16 mouse cellular contexts compared by ENCODE assay signal in the genomic region with DNA sequence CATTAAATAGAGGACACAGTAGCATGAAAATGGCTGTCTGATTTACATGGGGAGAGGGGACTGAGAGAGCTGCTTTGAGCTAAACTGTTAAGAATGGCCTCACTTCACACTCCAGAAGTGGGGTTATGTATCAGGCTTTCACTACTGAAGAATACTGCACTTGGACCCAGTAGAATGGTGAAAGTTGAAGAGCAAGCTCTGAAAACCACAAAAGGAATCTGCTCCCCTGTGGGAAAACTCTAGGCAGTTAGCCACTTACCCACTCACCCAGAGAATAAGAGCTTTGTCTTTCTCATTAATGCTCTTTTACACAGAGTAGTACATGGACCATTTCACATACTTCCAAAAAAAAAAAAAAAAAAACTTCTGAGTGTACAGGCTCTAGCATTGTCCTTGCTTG.
DNase-seq lines count a peak whose midpoint lies in the region; ATAC-seq and TF ChIP-seq lines count a peak whose summit lies in the region.
"Had no signal": no experiment of that assay in that cellular context is flagged by ENCODE, and none has a peak within 500 bp of the region (broad histone marks: within the 10 kb centered on the region; RNA-seq: fewer than 3 reads in every experiment).

No protein-coding gene starts in this region.

- no peaks in the 10 kb centered on the region for H3K9me3 ChIP-seq in midbrain, embryonic 12.5 days
- peaks cover 7% of the 10 kb centered on the region; the same call in 1 of the 2 replicates for H3K9me3 ChIP-seq in midbrain, embryonic 10.5 days (replicated peaks)
- H3K9me3 ChIP-seq in forebrain, postnatal 0 days (ENCODE audit: low read length): 0 out of 2 replicates have a peak, but pooled peaks cover 4% of the 10 kb centered on the region
- no peaks in the 10 kb centered on the region for H3K9me3 ChIP-seq in neural tube, embryonic 15.5 days (replicated peaks)
- no peaks in the 10 kb centered on the region for H3K9me3 ChIP-seq in intestine, postnatal 0 days (ENCODE audit: control insufficient read depth)
- H3K9me3 ChIP-seq: embryonic facial prominence, embryonic 12.5 days had no signal

- H3K9ac ChIP-seq in midbrain, embryonic 12.5 days (replicated peaks): no peak overlapping the region
- no peak overlapping the region for H3K9ac ChIP-seq in forebrain, postnatal 0 days
- no peak overlapping the region for H3K9ac ChIP-seq in neural tube, embryonic 15.5 days (replicated peaks)
- no peak overlapping the region for H3K9ac ChIP-seq in intestine, postnatal 0 days (ENCODE audit: low read depth, low read length)
- H3K9ac ChIP-seq: embryonic facial prominence, embryonic 12.5 days had no signal

- DNase-seq in frontal cortex, adult 2 months (ENCODE audit: extremely low spot score in 1 of 2, low spot score in 1 of 2): no peak
- DNase-seq in midbrain, embryonic 10.5 days (ENCODE audit: low spot score): no peak
- DNase-seq in forebrain, postnatal 0 days: peak; percentile 11
- DNase-seq in ovary, adult 18-20 months (ENCODE audit: low spot score): no peak
- DNase-seq: adrenal gland, adult 8-10 months; B cell, adult 2 months; cerebellum, adult 9-10 months; gastrocnemius, postnatal 10 days; spleen, adult 18-20 months had no signal

- ATAC-seq in frontal cortex, adult (ENCODE audit: low TSS enrichment): peak; percentile 22; the same call in 1 of the 2 replicates
- peak; percentile 31; the same call in 1 of the 2 replicates for ATAC-seq in midbrain, embryonic 12.5 days (ENCODE audit: low FRiP score, low read depth)
- ATAC-seq in forebrain, postnatal 0 days: peak; percentile 51
- peak; percentile 69 for ATAC-seq in neural tube, embryonic 15.5 days (ENCODE audit: low FRiP score)
- no peak for ATAC-seq in intestine, postnatal 0 days
- ATAC-seq: intestine, embryonic 16.5 days had no signal

- no peaks in the 10 kb centered on the region for H3K27me3 ChIP-seq in midbrain, embryonic 12.5 days
- no peaks in the 10 kb centered on the region for H3K27me3 ChIP-seq in midbrain, embryonic 10.5 days (ENCODE audit: low read depth, poor library complexity, severe bottlenecking)
- no peaks in the 10 kb centered on the region for H3K27me3 ChIP-seq in forebrain, postnatal 0 days (ENCODE audit: insufficient read depth, low read length)
- H3K27me3 ChIP-seq in neural tube, embryonic 15.5 days (replicated peaks): no peaks in the 10 kb centered on the region
- no peaks in the 10 kb centered on the region for H3K27me3 ChIP-seq in intestine, postnatal 0 days (replicated peaks; ENCODE audit: control insufficient read depth, insufficient read depth, low read length)
- H3K27me3 ChIP-seq: embryonic facial prominence, embryonic 12.5 days had no signal

- H3K36me3 ChIP-seq in midbrain, embryonic 12.5 days: peaks cover 8% of the 10 kb centered on the region
- H3K36me3 ChIP-seq in midbrain, embryonic 10.5 days: peaks cover 53% of the 10 kb centered on the region
- H3K36me3 ChIP-seq in forebrain, postnatal 0 days (ENCODE audit: insufficient read depth): no peaks in the 10 kb centered on the region; the same call in 1 of the 2 replicates
- H3K36me3 ChIP-seq in neural tube, embryonic 15.5 days: peaks cover 4% of the 10 kb centered on the region
- H3K36me3 ChIP-seq in intestine, postnatal 0 days (ENCODE audit: control insufficient read depth, insufficient read depth): peaks cover 3% of the 10 kb centered on the region; the same call in 1 of the 2 replicates

- H3K4me1 ChIP-seq in midbrain, embryonic 12.5 days: no peaks in the 10 kb centered on the region
- H3K4me1 ChIP-seq in midbrain, embryonic 10.5 days: no peaks in the 10 kb centered on the region
- no peaks in the 10 kb centered on the region for H3K4me1 ChIP-seq in forebrain, postnatal 0 days (ENCODE audit: insufficient read depth)
- no peaks in the 10 kb centered on the region for H3K4me1 ChIP-seq in neural tube, embryonic 15.5 days
- H3K4me1 ChIP-seq in intestine, postnatal 0 days (replicated peaks; ENCODE audit: control insufficient read depth, insufficient read depth, low read length): no peaks in the 10 kb centered on the region
- H3K4me1 ChIP-seq: embryonic facial prominence, embryonic 12.5 days had no signal

- H3K4me2 ChIP-seq in midbrain, embryonic 12.5 days (replicated peaks): no peak overlapping the region
- no peak overlapping the region for H3K4me2 ChIP-seq in forebrain, postnatal 0 days (ENCODE audit: low read depth)
- no peak overlapping the region for H3K4me2 ChIP-seq in neural tube, embryonic 15.5 days
- no peak overlapping the region for H3K4me2 ChIP-seq in intestine, postnatal 0 days (replicated peaks; ENCODE audit: low read depth)
- H3K4me2 ChIP-seq: embryonic facial prominence, embryonic 12.5 days had no signal

- no peak for TF ChIP-seq CTCF in forebrain, postnatal 0 days (IDR thresholded peaks at IDR 0.05; ENCODE audit: low read depth)
- no peak for TF ChIP-seq CTCF in intestine, postnatal 0 days (IDR thresholded peaks at IDR 0.05; ENCODE audit: low read depth)

- no peak overlapping the region for H3K27ac ChIP-seq in midbrain, embryonic 12.5 days (replicated peaks)
- no peak overlapping the region for H3K27ac ChIP-seq in midbrain, embryonic 10.5 days (replicated peaks)
- no peak overlapping the region for H3K27ac ChIP-seq in forebrain, postnatal 0 days (ENCODE audit: low read depth, low read length)
- H3K27ac ChIP-seq in neural tube, embryonic 15.5 days (replicated peaks): peak overlapping the region; percentile 46; the same call in 1 of the 2 replicates
- H3K27ac ChIP-seq in intestine, postnatal 0 days (ENCODE audit: low read depth, low read length): no peak overlapping the region
- H3K27ac ChIP-seq: embryonic facial prominence, embryonic 12.5 days; macrophage had no signal

- H3K4me3 ChIP-seq in midbrain, embryonic 12.5 days: no peak overlapping the region
- H3K4me3 ChIP-seq in midbrain, embryonic 10.5 days: no peak overlapping the region
- no peak overlapping the region for H3K4me3 ChIP-seq in forebrain, postnatal 0 days (ENCODE audit: low read depth, low read length)
- H3K4me3 ChIP-seq in neural tube, embryonic 15.5 days (replicated peaks): no peak overlapping the region
- no peak overlapping the region for H3K4me3 ChIP-seq in intestine, postnatal 0 days (ENCODE audit: low read depth, low read length)
- H3K4me3 ChIP-seq: embryonic facial prominence, embryonic 12.5 days had no signal
